Mouse (Mus musculus): ENCODE results near the gene Gm43302. TPM values are rescaled to one million over a fixed set of nuclear protein-coding genes. Genes with fewer than 3 reads are reported as not detected.
"Not testable (repeated sequence)": the region's sequence is repeated elsewhere in the genome, so short reads cannot be mapped to it uniquely, and the experiment has no call there.

Gene Gm43302
- total RNA-seq, 2 experiments from 2014 or later, result not detected

DNA sequence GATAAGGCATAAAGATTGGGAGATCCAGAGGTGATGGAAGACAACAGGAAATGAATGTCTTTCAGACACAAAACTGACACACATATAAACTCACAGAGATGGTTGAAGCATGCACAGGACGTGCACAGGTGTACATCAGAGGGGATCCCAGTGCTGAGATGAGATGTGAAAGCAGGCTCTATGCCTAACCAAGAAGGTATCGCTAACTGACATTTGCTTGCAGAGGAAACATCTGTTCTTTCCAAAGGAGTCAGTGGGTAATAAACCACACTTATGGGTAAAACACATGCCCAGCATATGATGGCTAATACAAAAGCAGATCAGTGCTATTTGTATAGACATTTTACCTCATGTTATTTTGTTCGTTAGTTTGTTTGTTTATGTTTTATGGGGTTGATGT lies 84.5 kb downstream of the Gm43302 start:
- not testable (repeated sequence) for ATAC-seq (replicated peaks; ENCODE audit: low FRiP score, poor library complexity, severe bottlenecking)

DNA sequence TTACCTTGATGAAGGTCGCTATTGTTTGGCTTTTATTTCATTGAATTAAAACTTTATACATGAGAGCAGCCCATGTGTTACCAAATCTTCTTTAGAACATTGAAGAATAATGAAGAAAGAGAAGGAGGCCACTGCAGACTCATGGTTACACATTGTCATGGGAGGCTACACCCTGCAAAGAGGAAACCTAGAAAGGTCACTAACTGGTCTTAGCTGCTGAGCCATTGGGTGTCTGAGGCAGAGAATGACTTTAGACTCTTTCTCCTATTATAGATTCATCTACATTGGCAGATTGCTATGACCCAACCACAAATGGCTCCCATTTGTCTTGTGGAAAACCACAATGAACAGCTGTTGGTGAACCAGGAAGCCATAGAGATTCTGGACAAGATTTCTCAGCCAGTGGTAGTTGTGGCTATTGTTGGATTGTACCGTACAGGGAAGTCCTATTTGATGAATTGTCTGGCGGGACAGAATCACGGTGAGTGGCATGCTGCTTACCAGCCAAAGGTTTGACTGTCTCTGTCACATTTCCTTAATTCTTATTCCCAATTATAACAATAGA lies 92.6 kb downstream of the Gm43302 start:
- ATAC-seq (replicated peaks; ENCODE audit: low FRiP score, poor library complexity, severe bottlenecking), result not testable (repeated sequence)

DNA sequence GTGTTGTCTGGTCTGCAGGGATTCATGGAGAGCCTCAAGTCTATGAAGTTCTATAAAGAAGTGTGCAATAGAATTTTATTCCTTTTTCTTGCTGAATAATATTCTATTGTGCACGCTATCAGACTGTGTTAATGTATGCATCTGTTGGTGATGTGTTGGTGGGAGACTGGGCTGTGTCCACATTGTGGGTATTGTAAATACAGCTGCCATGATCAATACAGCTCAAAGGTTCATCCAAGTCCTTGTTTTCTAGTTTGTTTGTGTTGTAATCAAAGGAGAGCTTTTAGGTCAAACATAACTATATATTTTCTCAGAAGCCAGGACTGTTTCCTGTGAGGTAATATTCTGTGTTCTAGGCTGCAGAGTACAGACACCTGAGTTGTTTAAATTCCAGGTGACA lies 94.3 kb downstream of the Gm43302 start:
- not testable (repeated sequence) for ATAC-seq (replicated peaks; ENCODE audit: low FRiP score, poor library complexity, severe bottlenecking)

DNA sequence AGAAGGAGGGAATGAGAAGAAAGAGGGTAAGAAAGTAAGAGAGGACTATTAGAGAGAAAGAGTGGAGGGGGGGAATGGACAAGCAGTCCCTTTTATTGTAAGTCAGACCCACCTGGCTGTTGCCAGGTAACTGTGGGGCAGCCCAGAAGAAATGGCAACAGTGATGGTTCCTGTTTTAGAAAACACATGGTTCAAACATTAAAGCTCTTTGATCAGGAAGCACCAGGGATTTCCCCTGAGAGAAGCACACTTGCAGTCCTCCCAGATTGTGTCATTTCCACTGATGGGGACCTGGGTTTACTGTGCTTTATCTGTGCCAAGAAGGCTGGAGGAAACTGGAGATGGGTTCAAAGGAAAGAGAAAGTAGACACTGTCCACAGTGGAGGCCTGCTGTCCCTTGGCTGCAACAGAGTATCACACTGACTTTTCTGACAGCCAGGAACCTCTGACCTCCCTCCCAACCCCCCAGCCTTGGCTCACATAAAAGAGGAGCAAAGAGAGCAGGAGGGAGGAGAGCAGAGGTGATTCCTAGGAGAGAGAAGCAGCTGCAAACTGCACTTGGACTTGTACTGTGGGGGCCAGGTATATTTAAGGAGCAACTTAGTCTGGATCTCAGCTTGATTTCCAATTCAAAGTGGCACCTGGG lies 95.5 kb downstream of the Gm43302 start:
- ATAC-seq (replicated peaks; ENCODE audit: low FRiP score, poor library complexity, severe bottlenecking), result not testable (repeated sequence)

DNA sequence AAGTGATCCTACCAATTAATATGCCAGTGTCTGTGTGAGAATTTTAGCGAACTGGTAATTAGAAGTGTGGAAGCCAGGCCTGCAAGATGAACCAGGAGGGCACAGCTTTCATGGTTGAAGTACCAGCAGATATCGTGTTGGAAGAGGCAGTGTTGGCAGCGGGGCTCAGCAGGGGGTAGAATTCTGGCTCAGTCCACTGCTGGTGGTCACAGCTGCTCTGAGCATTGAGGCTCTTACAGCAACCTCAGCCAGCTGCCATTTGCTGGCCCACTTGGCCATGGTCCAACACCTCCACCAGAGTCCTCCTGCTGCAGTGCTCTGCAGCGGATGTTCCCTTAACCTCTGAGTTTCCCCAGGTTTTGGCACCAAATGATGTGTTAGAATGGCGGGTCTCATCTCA lies 97.2 kb downstream of the Gm43302 start:
- not testable (repeated sequence) for ATAC-seq (replicated peaks; ENCODE audit: low FRiP score, poor library complexity, severe bottlenecking)

DNA sequence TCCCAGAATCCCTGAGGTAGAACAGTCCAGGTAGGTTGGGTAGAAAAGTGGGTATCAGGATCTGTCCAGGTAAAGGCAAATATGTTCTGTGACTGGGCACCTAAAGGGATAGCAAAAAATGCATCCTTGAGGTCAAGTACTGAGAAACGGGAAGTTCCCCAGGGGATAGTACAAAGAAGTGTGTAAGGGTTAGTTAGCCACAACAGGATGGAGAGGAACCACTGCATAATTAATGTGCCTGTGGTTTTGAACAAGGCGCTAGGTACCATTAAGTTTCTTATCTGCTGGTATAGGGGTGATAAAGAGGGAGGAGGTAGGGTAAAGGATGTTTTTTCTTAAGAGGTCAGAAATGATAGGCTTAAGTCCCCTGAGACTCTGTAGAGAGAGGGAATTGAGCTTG lies 101.0 kb downstream of the Gm43302 start:
- ATAC-seq (replicated peaks; ENCODE audit: low FRiP score, poor library complexity, severe bottlenecking), result not testable (repeated sequence)

DNA sequence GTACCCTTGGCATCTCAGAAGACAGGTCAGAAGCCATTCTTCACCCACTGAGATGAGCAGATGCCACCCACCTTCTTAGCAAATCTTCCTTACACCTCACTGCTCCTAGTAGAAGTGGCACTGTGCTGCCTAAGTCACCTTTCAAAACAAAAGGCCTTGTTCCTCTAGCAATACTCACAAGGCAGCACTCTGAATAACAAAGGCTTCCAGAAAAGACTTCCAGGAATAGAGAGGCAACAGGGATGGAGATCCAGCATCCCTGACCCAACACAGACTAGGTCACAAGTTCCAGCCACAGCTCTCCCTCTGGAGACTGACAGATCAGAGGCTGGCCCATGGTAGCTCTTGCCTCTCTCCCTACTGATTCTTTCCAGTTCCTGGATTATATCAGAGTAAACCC lies 112.0 kb downstream of the Gm43302 start:
- ATAC-seq (replicated peaks; ENCODE audit: low FRiP score, poor library complexity, severe bottlenecking), result no peak

Other genes with a start within 250 kb of the Gm43302 start
- gene Gbp9, start 154.2 kb downstream of the Gm43302 start, total RNA-seq (2015; ENCODE audit: low replicate concordance), result 1.7 and 6.8 TPM in 2 replicates
- gene Gbp9, start 154.2 kb downstream of the Gm43302 start, total RNA-seq (2017; ENCODE audit: low replicate concordance), result 2.3 and 3.1 TPM in 2 replicates
- gene Gbp8, start 154.2 kb downstream of the Gm43302 start, total RNA-seq (2015; ENCODE audit: low replicate concordance), result 2.9 and 5.9 TPM in 2 replicates
- gene Gbp8, start 154.2 kb downstream of the Gm43302 start, total RNA-seq (2017; ENCODE audit: low replicate concordance), result 5.4 and 6.5 TPM in 2 replicates
- gene Gbp4, start 154.1 kb downstream of the Gm43302 start, total RNA-seq (2015; ENCODE audit: low replicate concordance), result 4.3 and 10.5 TPM in 2 replicates
- 0.30 and 3.9 TPM in 2 replicates for gene Gbp4, start 154.1 kb downstream of the Gm43302 start, total RNA-seq (2017; ENCODE audit: low replicate concordance)
- gene Gbp10, start 54.2 kb downstream of the Gm43302 start, total RNA-seq (2015; ENCODE audit: low replicate concordance), result 0.36 TPM in 1 of 2 replicates, not detected in the other
- 1.9 TPM in 1 of 2 replicates, not detected in the other for gene Gbp10, start 54.2 kb downstream of the Gm43302 start, total RNA-seq (2017; ENCODE audit: low replicate concordance)
- 1.7 and 2.5 TPM in 2 replicates for gene Gbp6, start within 50 bp of the Gm43302 start, total RNA-seq (2015; ENCODE audit: low replicate concordance)
- 4.1 TPM in 1 of 2 replicates, not detected in the other for gene Gbp6, start within 50 bp of the Gm43302 start, total RNA-seq (2017; ENCODE audit: low replicate concordance)
- 6.5 and 6.7 TPM in 2 replicates for gene Lrrc8b, start 122.1 kb upstream of the Gm43302 start, total RNA-seq (2015; ENCODE audit: low replicate concordance)
- 2.6 and 5.0 TPM in 2 replicates for gene Lrrc8b, start 122.1 kb upstream of the Gm43302 start, total RNA-seq (2017; ENCODE audit: low replicate concordance)
- gene Lrrc8c, start 225.7 kb upstream of the Gm43302 start, total RNA-seq (2015; ENCODE audit: low replicate concordance), result 64.2 and 74.2 TPM in 2 replicates
- 19.6 and 22.8 TPM in 2 replicates for gene Lrrc8c, start 225.7 kb upstream of the Gm43302 start, total RNA-seq (2017; ENCODE audit: low replicate concordance)